Mouse (Mus musculus): ENCODE measurements around the gene Rbms2. TPM values are rescaled to one million over a fixed set of nuclear protein-coding genes. Genes with fewer than 3 reads are reported as not detected.

Rbms2 gene
- polyA plus RNA-seq, 1 experiment from 2014 or later = 8.7 TPM

- Histone ChIP-seq H3K9ac (no peak overlapping the region), H3K27ac (no peak overlapping the region), H3K27me3 (replicated peaks) (no peaks in the 10 kb centered on the region), H3K4me2 (no peak overlapping the region), H3K4me3 (no peak overlapping the region), H3K36me3 (peaks cover 49% of the 10 kb centered on the region), H3K4me1 (no peaks in the 10 kb centered on the region), H3K9me3 (replicated peaks) (no peaks in the 10 kb centered on the region)
- no peak for ATAC-seq
These were observed 48.3 kb downstream of the Rbms2 start for GRCm38 (mm10) chr10:128131812-128132211.

GRCm38 (mm10) chr10:128131297-128131696 lies 48.8 kb downstream of the Rbms2 start:
- Histone ChIP-seq H3K27ac (no peak overlapping the region), H3K36me3 (peaks cover 54% of the 10 kb centered on the region), H3K4me1 (no peaks in the 10 kb centered on the region), H3K4me3 (no peak overlapping the region), H3K27me3 (replicated peaks) (no peaks in the 10 kb centered on the region), H3K9ac (no peak overlapping the region), H3K9me3 (replicated peaks) (no peaks in the 10 kb centered on the region), H3K4me2 (no peak overlapping the region)
- 57% methylated on average over 3 of the region's 3 CpGs for WGBS (ENCODE audit: insufficient replicate concordance)
- no peak for ATAC-seq

DNA sequence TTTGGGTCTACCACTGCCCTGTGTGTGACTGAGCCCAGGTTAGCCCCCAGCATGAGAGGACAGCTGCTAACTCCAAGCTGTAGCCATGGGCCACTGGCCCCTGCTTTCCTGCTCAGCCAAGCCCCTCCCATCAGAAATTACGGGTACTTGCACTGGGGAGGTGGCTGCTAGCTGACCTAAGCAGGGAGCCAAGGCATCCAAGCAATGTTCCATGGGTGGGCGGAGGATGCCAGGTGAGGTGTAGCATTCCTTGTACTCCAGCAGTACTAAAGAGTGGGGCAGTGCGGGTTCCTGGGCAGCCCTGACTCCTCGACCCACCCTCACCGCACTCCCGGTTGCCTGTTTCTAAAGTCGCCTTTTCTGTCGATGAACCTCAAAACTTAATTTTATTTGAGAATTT lies 52.0 kb downstream of the Rbms2 start:
- no peak overlapping the region for H3K27ac ChIP-seq
- no peaks in the 10 kb centered on the region for H3K9me3 ChIP-seq (replicated peaks)
- peaks cover 82% of the 10 kb centered on the region for H3K36me3 ChIP-seq
- H3K27me3 ChIP-seq (replicated peaks) = no peaks in the 10 kb centered on the region
- H3K4me3 ChIP-seq = no peak overlapping the region
- 88% methylated on average over 8 of the region's 8 CpGs for WGBS (ENCODE audit: insufficient replicate concordance)
- H3K4me2 ChIP-seq = no peak overlapping the region
- H3K9ac ChIP-seq = no peak overlapping the region
- no peaks in the 10 kb centered on the region for H3K4me1 ChIP-seq
- 0 out of 2 replicates have a peak, but pooled peaks have one; percentile 31 for ATAC-seq

DNA sequence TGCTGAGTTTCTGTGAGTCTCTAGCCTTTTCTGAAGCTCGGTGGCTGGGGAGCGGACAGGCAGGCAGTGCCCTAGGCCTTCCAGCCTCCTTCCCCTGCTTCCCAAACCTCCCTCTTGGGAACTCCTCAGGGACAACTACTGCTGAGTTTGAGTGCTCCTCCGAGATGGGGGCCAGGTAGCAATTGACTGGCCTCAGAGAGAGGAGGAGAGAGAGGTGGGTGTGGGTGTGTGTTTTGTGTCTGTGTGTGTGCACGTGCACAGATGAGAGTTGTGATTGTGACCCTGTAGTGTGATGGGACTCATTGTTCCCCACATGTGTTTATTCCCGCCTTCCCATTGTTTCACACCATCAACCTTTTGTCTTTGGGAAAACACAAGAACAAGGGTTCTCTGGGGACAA lies 52.6 kb downstream of the Rbms2 start:
- Histone ChIP-seq H3K4me1 (no peaks in the 10 kb centered on the region), H3K9ac (no peak overlapping the region), H3K4me2 (no peak overlapping the region), H3K36me3 (peaks cover 89% of the 10 kb centered on the region), H3K9me3 (replicated peaks) (no peaks in the 10 kb centered on the region), H3K27ac (no peak overlapping the region), H3K4me3 (no peak overlapping the region), H3K27me3 (replicated peaks) (no peaks in the 10 kb centered on the region)
- 88% methylated on average over 5 of the region's 5 CpGs for WGBS (ENCODE audit: insufficient replicate concordance)
- no peak for ATAC-seq

GRCm38 (mm10) chr10:128125951-128126350 lies 54.1 kb downstream of the Rbms2 start:
- H3K9ac ChIP-seq = no peak overlapping the region
- no peak overlapping the region for H3K27ac ChIP-seq
- WGBS (ENCODE audit: insufficient replicate concordance) = 89% methylated on average over 14 of the region's 14 CpGs
- H3K9me3 ChIP-seq (replicated peaks) = no peaks in the 10 kb centered on the region
- no peak overlapping the region for H3K4me3 ChIP-seq
- no peaks in the 10 kb centered on the region for H3K27me3 ChIP-seq (replicated peaks)
- peaks cover 93% of the 10 kb centered on the region for H3K36me3 ChIP-seq
- no peak for ATAC-seq
- no peak overlapping the region for H3K4me2 ChIP-seq
- H3K4me1 ChIP-seq = no peaks in the 10 kb centered on the region

DNA sequence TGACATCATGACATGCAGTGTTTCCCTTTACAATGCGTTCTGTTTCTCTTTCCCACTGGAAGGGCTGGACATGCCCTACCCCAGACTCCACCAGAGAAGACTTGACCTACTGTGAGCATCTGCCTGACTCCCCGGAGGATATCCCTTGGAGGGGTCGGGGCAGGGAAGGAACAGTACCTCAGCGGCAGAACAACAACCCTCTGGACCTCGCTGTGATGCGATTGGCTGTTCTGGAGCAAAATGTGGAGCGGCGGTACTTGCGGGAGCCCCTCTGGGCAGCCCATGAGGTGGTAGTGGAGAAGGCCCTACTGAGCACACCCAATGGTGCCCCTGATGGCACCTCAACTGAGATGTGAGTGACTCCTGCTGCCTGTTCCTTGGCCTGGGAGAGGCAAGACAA lies 55.3 kb downstream of the Rbms2 start:
- Histone ChIP-seq H3K4me2 (no peak overlapping the region), H3K9me3 (replicated peaks) (no peaks in the 10 kb centered on the region), H3K27me3 (replicated peaks) (no peaks in the 10 kb centered on the region), H3K27ac (no peak overlapping the region), H3K9ac (no peak overlapping the region), H3K4me3 (no peak overlapping the region), H3K36me3 (peaks cover 96% of the 10 kb centered on the region), H3K4me1 (no peaks in the 10 kb centered on the region)
- peak; percentile 11; the same call in 1 of the 2 replicates for ATAC-seq
- 87% methylated on average over 9 of the region's 9 CpGs for WGBS (ENCODE audit: insufficient replicate concordance)

DNA sequence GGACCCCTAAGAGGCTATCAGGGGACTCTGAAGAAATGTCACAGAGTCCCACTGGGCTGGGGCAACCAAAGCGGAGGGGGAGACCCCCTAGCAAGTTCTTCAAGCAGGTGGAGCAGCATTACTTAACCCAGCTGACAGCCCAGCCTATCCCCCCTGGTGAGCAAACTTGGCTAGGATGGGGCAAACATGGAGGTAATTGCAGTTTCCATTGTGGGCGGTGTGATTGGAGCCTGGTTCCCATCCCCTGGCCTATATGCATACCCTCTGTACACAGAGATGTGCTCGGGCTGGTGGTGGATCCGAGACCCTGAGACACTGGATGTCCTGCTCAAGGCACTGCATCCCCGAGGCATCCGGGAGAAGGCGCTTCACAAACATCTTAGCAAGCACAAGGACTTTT lies 56.3 kb downstream of the Rbms2 start:
- WGBS (ENCODE audit: insufficient replicate concordance) = 85% methylated on average over 7 of the region's 7 CpGs
- no peak overlapping the region for H3K27ac ChIP-seq
- peaks cover 98% of the 10 kb centered on the region for H3K36me3 ChIP-seq
- no peak overlapping the region for H3K4me2 ChIP-seq
- H3K9me3 ChIP-seq (replicated peaks) = no peaks in the 10 kb centered on the region
- H3K4me3 ChIP-seq = no peak overlapping the region
- no peak overlapping the region for H3K9ac ChIP-seq
- H3K4me1 ChIP-seq = no peaks in the 10 kb centered on the region
- no peaks in the 10 kb centered on the region for H3K27me3 ChIP-seq (replicated peaks)
- ATAC-seq = no peak

GRCm38 (mm10) chr10:128111227-128111626 lies 68.9 kb downstream of the Rbms2 start:
- no peak overlapping the region for H3K27ac ChIP-seq
- peaks cover 78% of the 10 kb centered on the region for H3K36me3 ChIP-seq
- H3K4me2 ChIP-seq = no peak overlapping the region
- no peak for ATAC-seq
- no peak overlapping the region for H3K9ac ChIP-seq
- H3K4me3 ChIP-seq = no peak overlapping the region
- no peaks in the 10 kb centered on the region for H3K9me3 ChIP-seq (replicated peaks)
- H3K27me3 ChIP-seq (replicated peaks) = no peaks in the 10 kb centered on the region
- H3K4me1 ChIP-seq = no peaks in the 10 kb centered on the region

DNA sequence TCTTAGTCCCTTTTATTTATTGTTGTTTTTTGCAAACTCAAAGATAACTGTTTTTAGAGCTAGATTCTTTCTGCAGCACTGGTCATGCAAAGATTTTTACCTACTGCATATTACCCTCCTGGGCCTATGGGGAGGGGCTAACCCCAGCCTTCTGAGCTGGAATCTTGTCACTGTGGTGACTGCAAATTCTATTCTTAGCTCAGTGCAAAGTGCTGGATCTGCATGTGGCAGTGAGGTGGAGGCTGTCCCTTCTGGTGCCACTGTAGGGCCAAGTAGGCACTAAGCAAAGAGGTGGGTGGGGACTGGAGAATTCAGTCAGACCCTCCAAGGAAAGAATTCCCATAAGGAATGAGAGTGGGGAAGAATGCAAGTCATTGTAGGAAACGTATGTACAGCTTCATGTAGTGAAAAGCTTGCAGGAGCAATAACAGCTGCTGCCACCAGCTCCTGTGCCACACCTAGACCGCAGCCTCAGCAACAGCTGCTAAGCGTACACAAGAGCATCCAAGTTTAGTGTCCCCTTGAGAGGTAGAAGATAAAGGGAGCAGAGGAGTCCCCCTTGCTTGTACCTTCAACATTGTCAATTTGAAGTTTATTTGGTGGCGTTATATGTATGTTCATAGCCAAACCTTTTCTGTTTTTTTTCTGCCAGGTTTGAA lies 69.9 kb downstream of the Rbms2 start:
- peaks cover 68% of the 10 kb centered on the region for H3K36me3 ChIP-seq

DNA sequence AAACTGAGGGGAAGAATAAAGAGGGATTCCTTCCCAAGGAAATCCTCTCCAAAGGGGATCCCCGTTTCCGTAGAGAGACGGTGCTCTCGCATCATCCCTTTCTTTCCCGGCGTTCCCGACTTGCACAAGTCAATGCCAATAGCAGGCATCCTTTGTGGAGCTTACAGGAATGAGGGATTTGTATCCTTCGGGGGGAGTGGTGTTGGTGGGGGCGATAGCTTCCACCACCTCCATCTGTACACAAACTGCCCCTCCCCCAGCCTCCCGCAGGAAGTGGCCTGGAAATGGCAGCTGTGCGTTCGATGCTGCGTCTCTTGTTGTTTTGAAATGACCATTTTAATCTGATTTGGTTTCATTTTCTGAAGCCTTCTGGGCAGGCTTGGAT lies 82.5 kb downstream of the Rbms2 start:
- Histone ChIP-seq H3K4me2 (peak overlapping the region; percentile 97), H3K9me3 (replicated peaks) (no peaks in the 10 kb centered on the region), H3K4me1 (peaks cover 54% of the 10 kb centered on the region), H3K27me3 (replicated peaks) (no peaks in the 10 kb centered on the region), H3K27ac (peak overlapping the region; percentile 95), H3K36me3 (peaks cover 4% of the 10 kb centered on the region; the same call in 1 of the 2 replicates), H3K4me3 (peak overlapping the region; percentile 98), H3K9ac (peak overlapping the region; percentile 96)
- ATAC-seq = no peak
- WGBS (ENCODE audit: insufficient replicate concordance) = 0% methylated on average over 13 of the region's 13 CpGs

More for the DNA sequence above, 69.9 kb downstream of the Rbms2 start:
- no peaks in the 10 kb centered on the region for H3K9me3 ChIP-seq (replicated peaks)
- H3K9ac ChIP-seq = no peak overlapping the region
- ATAC-seq = no peak
- H3K4me1 ChIP-seq = no peaks in the 10 kb centered on the region
- no peak overlapping the region for H3K27ac ChIP-seq
- H3K4me2 ChIP-seq = no peak overlapping the region
- no peak overlapping the region for H3K4me3 ChIP-seq
- H3K27me3 ChIP-seq (replicated peaks) = no peaks in the 10 kb centered on the region
- WGBS (ENCODE audit: insufficient replicate concordance) = 83% methylated on average over 4 of the region's 4 CpGs

DNA sequence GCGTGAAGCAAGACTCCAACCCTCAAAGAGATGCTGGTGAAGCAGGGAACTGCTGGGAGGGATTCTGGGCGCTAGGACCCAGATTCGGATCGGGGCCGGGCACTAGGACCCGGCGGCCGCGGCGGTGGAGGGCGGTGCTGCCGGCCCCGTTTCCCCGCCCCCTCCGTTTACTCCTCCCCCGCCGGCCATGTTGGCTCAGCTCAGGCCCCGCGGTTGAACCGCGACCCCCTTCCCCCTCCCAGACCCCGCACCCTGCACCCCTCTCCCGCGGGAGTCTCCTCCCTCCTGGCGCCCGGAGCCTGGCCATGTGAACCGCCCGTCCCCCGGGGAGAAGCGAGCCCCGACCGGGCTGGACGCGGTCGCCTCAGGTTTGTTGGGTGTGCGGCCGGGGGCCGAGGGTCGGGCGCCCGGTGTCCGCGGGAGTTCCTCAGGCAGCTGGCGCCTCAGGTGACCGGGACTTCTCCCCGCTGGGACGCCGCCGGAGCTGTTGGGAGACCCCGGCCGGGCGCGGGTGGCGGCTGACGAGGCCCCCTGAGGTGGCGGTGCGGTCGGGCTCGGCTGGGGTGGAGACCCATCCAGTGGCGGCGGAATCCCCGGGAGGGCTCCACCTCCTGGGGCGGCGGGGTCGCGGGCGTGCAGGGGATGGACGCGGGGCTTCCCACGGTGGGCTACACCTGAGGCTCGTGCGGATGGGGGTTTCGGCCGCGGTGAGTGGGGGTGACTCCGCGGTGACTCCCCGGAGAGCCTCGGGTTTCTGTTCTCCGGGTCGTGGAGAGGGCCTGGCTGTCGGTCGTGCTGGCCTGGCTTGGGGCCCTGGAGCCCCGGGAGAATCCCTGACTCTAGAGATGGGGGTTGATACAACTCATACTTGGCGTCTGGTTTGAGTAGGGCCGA lies 83.2 kb downstream of the Rbms2 start:
- Histone ChIP-seq H3K27me3 (replicated peaks) (no peaks in the 10 kb centered on the region), H3K4me3 (peak overlapping the region; percentile 98), H3K9me3 (replicated peaks) (no peaks in the 10 kb centered on the region), H3K4me1 (peaks cover 58% of the 10 kb centered on the region), H3K4me2 (peak overlapping the region; percentile 97), H3K36me3 (peaks cover 4% of the 10 kb centered on the region; the same call in 1 of the 2 replicates), H3K27ac (peak overlapping the region; percentile 95), H3K9ac (peak overlapping the region; percentile 96)
- ATAC-seq = peak; percentile 60
- WGBS (ENCODE audit: insufficient replicate concordance) = under 1% methylated on average over 85 of the region's 86 CpGs

- Histone ChIP-seq H3K4me3 (peak overlapping the region; percentile 98), H3K4me1 (peaks cover 60% of the 10 kb centered on the region)
These were observed 83.8 kb downstream of the Rbms2 start for GRCm38 (mm10) chr10:128096313-128096692.

More at GRCm38 (mm10) chr10:128096313-128096692, 83.8 kb downstream of the Rbms2 start:
- H3K27ac ChIP-seq = peak overlapping the region; percentile 95
- peak overlapping the region; percentile 96; the same call in 1 of the 2 replicates for H3K9ac ChIP-seq
- ATAC-seq = no peak
- peak overlapping the region; percentile 97 for H3K4me2 ChIP-seq
- H3K36me3 ChIP-seq = 0 out of 2 replicates have a peak, but pooled peaks cover 4% of the 10 kb centered on the region
- H3K27me3 ChIP-seq (replicated peaks) = no peaks in the 10 kb centered on the region
- 11% methylated on average over 4 of the region's 4 CpGs for WGBS (ENCODE audit: insufficient replicate concordance)
- H3K9me3 ChIP-seq (replicated peaks) = no peaks in the 10 kb centered on the region
